Mouse (Mus musculus) layer of hippocampus, postnatal 36 days (tissue): ENCODE measurements around the gene Gm9803. TPM values are rescaled to one million over a fixed set of nuclear protein-coding genes. Genes with fewer than 3 reads are reported as not detected.
"Not testable (repeated sequence)": the region's sequence is repeated elsewhere in the genome, so short reads cannot be mapped to it uniquely, and the experiment has no call there.

Source experiments
- DNase-seq, 2 experiments: peaks; one replicate each; pipeline ENCODE4 v3.0.0; 2022
- total RNA-seq, 2 experiments: library from RNA; stranded (reverse); gene quantifications; 2 replicates each; pipeline ENCODE4 v1.2.3; 2021

Gene Gm9803
- total RNA-seq: 1 to 10 TPM; 3.2 to 7.6 TPM

- DNase-seq: not testable (repeated sequence)
Observed at GRCm38 (mm10) chr10:43523931-43524330, at the start of gene Gm9803. Gene Gm9803 (plus strand): TSS chr10:43524084.

GRCm38 (mm10) chr10:43475376-43475775, 48.5 kb upstream of the Gm9803 start:
- no peak for DNase-seq

DNA sequence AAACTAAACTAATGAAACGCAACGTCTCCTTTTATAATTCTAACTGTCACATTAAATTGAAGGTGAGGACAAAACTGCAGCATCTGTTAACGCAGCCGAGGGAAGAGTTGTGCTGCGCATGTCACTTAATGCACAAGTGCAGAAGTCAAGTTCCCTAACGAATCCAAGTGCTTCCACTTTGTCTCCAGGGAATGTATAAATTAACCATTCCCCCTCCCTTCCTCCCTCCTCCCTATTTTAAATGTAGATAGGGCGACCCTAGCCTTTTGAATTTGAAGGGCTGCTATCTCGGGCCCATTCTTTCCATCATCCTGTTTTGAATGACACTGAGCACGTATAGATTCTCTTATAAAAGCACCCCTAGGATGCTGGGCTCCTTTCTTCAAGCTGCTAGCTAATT, 46.4 kb upstream of the Gm9803 start:
- no peak for DNase-seq

DNA sequence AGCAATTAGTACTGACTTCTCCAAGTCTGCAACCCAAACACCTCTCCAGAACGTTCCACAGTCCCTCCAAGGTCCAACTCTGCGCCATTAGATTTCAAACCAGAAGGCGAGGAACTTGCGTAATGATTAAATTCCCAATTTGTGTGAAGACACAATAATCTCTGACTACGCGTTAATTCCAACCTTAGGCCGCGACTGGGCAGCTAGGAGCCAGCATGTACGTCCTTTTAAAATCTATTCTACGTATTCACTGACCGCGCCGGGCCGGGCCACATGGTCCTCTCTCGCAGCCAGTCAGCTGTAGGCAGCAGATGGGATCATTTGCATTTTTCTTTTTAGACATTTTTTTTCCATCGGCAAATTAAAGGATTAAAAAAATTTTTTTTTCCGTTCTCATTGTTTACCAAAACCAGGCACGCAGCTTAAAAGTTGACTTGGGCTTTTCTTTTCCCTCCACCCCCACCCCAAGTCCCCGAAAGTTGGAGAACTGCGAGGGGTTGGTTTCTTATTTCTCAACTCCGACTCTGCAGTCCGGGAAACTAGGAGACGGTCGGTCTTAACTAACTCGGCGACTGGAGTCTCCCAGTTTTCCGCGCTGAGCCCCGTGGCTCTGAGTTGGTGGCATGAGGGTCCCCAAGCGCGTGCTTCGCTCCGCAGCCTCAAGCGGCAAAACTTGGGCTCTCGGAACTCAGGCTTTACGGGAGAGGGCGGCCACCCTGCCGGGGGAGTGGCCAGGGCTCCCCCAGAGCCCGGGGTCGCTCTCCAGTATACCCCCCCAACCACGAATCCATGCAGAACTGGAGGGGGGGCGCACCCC, 45.8 kb upstream of the Gm9803 start:
- peak; percentile 40 for DNase-seq

DNA sequence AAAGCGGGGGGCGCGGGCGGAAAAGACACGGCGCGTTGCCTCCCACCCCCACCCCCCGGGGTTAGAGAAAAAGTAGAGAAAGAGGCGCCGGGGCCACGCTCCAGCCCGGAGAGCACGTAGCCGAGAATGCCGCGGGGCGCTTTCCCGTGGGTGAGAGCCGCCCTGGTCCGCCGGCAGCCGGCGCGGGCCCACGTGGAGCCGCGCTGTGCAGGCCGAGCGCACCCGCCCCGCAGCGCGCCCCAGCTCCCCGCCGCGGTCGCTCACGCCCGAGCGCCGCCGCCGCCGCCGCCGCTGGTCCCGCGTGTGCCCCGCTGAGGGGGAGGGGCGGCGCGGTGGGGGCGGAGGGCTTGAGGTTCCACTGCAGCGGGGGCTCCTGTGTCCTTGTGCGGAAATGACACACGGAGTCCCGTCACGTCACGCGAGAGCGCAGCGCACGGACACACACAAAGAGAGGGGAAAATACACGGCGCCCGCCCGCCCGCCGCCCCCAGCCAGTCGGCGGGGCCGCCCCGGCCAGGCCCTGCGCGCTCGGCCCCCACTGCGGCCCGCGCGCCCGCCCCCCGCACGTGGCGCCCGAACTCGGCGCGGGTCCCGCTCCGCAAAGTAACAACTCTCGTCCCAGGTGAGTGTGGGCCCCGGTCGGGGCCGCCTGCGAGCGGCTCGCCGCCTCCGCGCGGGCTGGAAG, 45.0 kb upstream of the Gm9803 start, which contains the start of gene Bend3:
Gene Bend3 (plus strand): TSS at position 81 of the 685 bp plus-strand sequence.
- peak; percentile 59 to 64 for DNase-seq

DNA sequence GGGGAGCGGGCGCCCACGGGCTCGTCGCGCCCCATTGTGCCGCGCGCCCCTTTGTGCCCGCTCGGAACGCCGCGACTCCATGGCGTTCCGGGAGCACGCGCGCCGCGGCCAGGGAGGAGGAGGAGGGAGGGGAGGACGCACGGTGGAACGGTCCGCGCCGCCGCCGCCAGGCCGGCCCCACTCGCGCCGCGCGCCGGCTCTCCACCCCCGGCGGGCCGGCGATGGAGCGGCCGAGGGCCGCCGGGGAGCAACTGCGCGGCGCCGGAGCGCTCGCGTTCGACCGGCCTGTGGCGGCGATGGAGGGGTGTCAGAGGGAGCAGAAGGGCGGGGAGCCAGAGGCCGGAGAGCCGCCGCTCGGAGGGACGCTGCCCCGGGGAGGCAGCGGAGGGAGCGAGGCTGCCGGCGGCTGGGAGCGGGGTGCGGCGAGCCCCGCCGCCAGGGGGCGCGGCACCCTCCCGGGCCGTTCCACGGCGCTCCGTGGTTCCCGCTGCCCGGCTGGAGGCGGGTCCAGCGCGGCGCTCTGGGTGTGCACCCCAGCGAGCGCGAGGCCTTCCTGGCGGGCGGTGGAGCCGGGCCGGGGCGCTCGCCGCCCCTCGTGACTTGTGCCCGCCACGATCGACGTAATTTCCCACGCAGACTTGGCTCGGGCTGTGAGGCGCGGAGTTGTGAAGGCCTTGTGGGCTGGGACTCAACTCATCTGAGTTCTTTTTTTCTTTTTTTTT, 44.3 kb upstream of the Gm9803 start:
- peak; percentile 83 to 84 for DNase-seq

DNA sequence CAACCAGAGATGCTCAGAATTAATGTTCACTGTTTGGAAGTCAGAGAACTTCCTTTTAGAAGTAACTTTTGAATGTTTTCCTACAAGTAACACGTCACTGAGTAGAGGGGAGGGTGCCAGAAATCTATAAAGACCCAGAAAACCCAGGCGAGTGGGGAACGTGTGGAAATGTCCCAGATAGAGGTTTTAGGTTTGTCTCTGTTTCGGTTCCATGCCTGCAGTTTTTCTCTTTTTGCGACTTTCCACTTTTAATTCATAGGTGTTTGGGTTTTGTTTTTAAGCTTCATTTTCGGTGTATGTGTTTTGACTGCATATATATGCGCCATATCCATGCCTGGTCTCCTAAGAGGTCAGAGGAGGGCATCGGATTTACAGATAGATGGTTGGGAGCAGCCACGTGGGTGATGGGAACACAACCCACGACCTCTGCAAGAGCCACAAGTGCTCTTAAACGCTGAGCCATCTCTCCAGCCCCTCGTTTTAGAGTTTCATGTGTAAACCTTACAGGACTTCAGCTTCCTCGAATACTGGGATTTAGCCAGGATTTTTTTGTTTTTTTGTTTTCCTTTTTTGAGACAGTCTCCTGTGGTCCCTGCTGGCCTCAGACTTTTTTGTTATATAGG, 43.5 kb upstream of the Gm9803 start:
- DNase-seq: no peak

- no peak for DNase-seq
Observed at GRCm38 (mm10) chr10:43481179-43481578, 42.7 kb upstream of the Gm9803 start.

- DNase-seq: no peak
Observed at GRCm38 (mm10) chr10:43482021-43482420, 41.9 kb upstream of the Gm9803 start.

- DNase-seq: no peak
Observed at GRCm38 (mm10) chr10:43483426-43483995, 40.4 kb upstream of the Gm9803 start.

DNA sequence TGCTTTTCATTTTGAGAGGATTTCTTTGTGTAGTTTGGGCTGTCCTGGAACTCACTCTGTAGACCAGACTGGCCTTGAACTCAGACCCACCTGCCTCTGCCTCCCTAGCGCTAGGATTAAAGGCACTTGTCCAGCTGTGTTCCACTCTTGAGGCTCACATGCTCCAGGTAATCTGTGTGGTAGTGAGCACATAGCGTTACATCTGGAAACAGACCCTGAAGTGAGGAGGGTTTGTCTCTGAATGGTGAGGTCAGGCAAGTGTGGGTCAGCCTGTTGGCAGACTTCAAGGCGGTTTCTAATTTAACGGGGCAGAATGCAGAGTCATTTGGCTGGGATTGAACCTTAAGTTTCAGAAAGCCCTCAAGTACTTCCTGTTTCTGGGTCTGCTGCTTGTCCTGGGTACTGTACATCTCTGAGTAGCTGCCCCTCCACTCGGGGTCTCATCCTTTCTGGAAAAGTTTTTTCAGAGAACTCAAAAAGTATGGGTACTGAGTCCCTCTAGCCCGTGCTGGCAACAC, 38.1 kb upstream of the Gm9803 start:
- no peak for DNase-seq

GRCm38 (mm10) chr10:43487441-43488010, 36.4 kb upstream of the Gm9803 start:
- no peak for DNase-seq

DNA sequence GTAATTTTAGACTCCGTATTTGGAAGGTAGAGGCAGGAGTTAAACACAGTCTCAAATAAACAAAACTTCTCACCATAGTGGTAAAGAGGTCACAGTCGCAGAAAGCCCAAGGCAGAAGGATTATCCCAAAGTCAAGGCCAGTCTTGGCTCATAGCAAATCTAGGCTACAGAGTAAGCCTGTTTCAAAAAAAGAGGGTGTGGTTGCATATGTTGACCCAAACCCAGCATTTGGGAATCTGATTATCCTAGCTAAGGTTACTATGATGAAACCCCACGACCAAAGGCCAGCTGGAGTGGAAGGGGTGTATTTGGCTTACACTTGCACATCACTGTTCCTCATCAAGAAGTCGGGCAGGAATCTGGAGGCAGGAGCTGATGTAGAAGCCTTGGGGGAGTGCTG, 35.6 kb upstream of the Gm9803 start:
- no peak for DNase-seq

GRCm38 (mm10) chr10:43489139-43489538, 34.7 kb upstream of the Gm9803 start:
- DNase-seq: no peak

DNA sequence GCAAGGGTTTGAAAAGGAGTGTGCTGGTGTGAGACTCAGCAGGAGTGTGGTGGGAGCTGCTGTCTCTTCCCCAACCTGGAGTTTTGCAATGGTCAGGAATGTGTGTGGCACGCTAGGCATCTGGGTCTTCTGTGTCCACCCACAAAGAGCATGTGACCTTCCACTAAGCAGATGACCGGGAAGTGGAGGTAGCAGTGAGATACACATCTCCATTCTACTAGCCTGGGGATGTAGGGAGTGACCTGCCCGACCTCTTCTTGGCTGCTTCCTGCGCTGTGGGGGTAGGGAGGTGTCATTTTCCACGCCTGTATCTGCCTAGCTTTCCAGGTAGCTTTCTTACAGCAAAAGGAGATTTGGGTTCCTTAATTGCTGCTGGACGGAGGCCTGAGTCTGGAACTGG, 34.3 kb upstream of the Gm9803 start:
- no peak for DNase-seq

GRCm38 (mm10) chr10:43490034-43490433, 33.9 kb upstream of the Gm9803 start:
- no peak for DNase-seq

- no peak for DNase-seq
Observed at GRCm38 (mm10) chr10:43490846-43491245, 33.0 kb upstream of the Gm9803 start.

- DNase-seq: no peak
Observed at GRCm38 (mm10) chr10:43502599-43502998, 21.3 kb upstream of the Gm9803 start.

DNA sequence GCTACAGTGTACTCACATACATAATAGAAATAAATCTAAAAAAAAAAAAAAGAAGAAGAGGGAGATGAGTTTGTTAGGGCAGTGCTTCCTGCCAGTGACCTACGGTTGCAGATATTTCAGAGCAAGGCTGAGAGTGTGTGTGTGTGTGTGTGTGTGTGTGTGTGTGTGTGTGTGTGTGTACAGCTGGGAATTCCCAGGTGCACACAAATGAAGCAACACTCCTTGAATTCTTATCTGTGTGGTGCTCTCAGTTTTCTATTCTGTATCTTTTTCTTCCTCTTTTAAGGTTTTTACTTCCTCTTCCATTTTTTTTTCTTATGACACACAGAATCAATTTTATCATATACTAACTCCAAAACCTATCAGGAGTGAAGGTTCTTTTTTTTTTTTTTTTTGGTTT, 19.6 kb upstream of the Gm9803 start:
- DNase-seq: no peak

DNA sequence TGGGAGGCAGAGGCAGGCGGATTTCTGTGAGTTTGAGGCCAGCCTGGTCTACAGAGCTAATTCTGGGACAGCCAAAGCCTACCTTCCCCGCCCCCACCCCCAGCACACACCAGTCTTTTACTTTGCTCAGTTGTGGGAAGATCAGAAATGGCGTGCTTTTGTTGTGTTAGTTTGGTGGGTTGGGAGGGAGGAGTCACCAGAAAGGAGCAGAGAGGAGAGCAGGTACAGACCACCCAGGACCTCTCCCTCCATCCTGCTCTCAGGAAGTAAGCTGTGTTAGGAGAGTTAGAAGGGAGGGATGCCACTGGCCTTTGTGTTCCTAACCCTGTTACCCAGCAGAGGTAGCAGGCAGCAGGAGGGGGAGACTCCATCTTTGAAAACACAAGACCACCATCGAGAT, 16.8 kb upstream of the Gm9803 start:
- no peak for DNase-seq

- DNase-seq: no peak
Observed at GRCm38 (mm10) chr10:43509228-43509627, 14.7 kb upstream of the Gm9803 start.

DNA sequence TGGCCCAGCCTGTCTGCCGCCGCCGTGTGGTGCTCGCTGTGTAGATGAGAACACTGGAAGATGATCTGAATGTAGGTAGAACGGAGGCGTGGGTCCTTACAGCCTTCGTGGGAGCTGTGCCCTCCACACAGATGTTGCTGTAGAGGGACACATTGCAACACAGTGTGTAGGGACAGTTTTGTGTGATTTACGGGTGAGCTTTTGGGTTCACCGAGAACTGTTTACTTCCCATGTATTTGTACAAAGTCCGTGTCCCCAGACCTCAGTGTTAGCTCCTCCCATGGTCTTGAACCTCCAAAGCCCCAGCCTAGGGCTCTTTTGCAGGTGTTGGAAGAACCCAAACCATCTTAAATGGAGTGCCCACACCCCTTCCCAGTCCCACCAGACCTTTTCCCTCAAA, 10.9 kb upstream of the Gm9803 start:
- no peak for DNase-seq
